Mouse (Mus musculus) central nervous system, embryonic 14 days (tissue): ENCODE measurements around the gene Gm8909. TPM values are rescaled to one million over a fixed set of nuclear protein-coding genes. Genes with fewer than 3 reads are reported as not detected.

Source experiments
- polyA plus RNA-seq: library from polyadenylated mRNA; depleted of rRNA; stranded (reverse); fragments of >200 nt; gene quantifications from 2 replicates; pipeline ENCODE4 v1.2.3, GENCODE M21; 2012; rRNA removed

Gm8909 gene
- polyA plus RNA-seq, result not detected in 2 replicates

DNA sequence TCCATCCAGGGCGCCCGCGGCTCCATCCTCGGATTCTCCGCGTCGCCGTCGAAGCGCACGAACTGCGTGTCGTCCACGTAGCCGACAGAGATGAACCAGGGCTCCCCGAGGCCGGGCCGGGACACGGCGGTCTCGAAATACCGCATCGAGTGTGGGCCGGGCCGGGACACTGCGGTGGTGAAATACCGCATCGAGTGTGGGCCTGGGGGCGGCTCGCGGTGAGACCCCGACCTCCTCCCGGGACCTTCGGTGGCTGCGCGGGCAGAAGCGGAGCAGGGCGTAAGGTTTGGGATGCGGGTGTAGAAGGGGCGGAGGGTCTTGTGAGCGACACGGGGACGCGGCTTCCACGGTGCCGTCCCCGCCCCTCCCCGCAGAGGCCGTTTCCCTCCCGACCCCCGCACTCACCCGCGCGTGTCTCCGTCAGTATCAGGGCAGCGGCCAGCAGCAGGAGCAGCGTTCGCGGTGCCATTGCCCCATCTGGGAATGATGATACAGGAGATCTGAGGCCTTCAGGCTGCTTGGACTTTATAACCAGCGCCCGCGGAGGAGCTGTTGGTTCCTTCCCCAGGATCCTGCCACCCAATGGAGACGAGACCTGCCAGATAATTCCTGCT is at the start of gene Gm8909:
Gene Gm8909, minus strand, starts transcription at position 499 of the 614 bp plus-strand sequence.

GRCm38 (mm10) chr17:36190169-36190507 is 21.8 kb upstream of the Gm8909 start, which contains the start of gene H2-T3:
Gene H2-T3 (minus strand): TSS chr17:36190287.

GRCm38 (mm10) chr17:36128968-36129817 is 39.1 kb downstream of the Gm8909 start, which contains the start of gene Gm7030:
Gene Gm7030 (minus strand): TSS chr17:36129425.

DNA sequence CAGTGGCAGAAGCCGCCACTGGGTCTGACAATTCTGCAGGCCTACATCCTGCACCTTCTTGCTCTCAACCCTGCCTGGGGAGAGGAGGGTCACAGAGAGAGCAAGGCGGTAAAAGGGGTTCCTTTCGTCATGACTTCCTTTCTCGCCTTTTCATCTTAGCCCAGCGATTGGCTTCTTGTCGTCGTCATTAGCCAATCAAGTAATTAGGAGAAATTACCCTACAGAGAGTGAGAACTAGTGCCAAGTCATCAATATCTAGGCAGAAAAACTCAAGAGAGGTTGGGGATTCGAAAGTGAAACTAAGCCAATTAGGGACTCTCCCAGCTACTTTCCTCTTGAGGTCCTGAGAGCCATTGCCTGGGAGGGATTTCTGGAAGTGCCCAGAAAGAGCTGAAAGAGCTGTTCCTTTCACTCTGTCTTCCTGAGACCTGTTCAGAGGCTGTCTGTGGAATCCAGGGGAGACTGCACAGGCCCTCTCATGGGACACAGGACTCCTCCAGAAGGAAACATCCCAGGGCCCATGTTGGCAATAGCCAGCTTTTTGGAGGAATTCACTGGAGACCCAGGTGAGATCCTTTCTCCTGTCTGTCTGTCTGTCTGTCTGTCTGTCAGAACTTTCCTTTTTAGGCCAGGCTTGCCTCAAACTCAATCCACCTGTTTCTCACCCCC is 46.9 kb downstream of the Gm8909 start, which contains the start of gene Gm19684:
Gene Gm19684, plus strand, starts transcription at position 327 of the 669 bp plus-strand sequence.

Other genes with a start within 250 kb of the Gm8909 start
- gene Abcf1, start 198.8 kb downstream of the Gm8909 start, polyA plus RNA-seq, result 102 and 109 TPM in 2 replicates
- gene Gnl1, start 188.7 kb downstream of the Gm8909 start, polyA plus RNA-seq, result 37.6 and 47.2 TPM in 2 replicates
- 58.4 and 64.9 TPM in 2 replicates for gene Prr3, start 188.3 kb downstream of the Gm8909 start, polyA plus RNA-seq
- gene H2-T24, start 148.0 kb downstream of the Gm8909 start, polyA plus RNA-seq, result 0.39 and 0.44 TPM in 2 replicates
- gene H2-T23, start 135.7 kb downstream of the Gm8909 start, polyA plus RNA-seq, result 8.6 and 10.6 TPM in 2 replicates
- gene H2-T22, start 125.8 kb downstream of the Gm8909 start, polyA plus RNA-seq, result 8.4 and 13.7 TPM in 2 replicates
- gene Gm6034, start 125.6 kb downstream of the Gm8909 start, polyA plus RNA-seq, result not detected in 2 replicates
- gene Gm11127, start 110.2 kb downstream of the Gm8909 start, polyA plus RNA-seq, result 0.05 TPM in 1 of 2 replicates, not detected in the other
- not detected in 2 replicates for gene Gm19684, start 46.9 kb downstream of the Gm8909 start, polyA plus RNA-seq
- gene Gm7030, start 39.1 kb downstream of the Gm8909 start, polyA plus RNA-seq, result not detected in 2 replicates
- not detected in 2 replicates for gene H2-T3, start 21.8 kb upstream of the Gm8909 start, polyA plus RNA-seq
- 84.7 and 93.7 TPM in 2 replicates for gene Rpp21, start 89.5 kb upstream of the Gm8909 start, polyA plus RNA-seq
- 54.5 and 56.0 TPM in 2 replicates for gene Trim39, start 103.7 kb upstream of the Gm8909 start, polyA plus RNA-seq
- not detected in 2 replicates for gene H2-M10.2, start 118.0 kb upstream of the Gm8909 start, polyA plus RNA-seq
- not detected in 2 replicates for gene H2-M10.1, start 157.6 kb upstream of the Gm8909 start, polyA plus RNA-seq
- gene H2-M10.3, start 199.9 kb upstream of the Gm8909 start, polyA plus RNA-seq, result not detected in 2 replicates